Mouse (Mus musculus): ENCODE data around the gene Lexm.

Gene Lexm

DNA sequence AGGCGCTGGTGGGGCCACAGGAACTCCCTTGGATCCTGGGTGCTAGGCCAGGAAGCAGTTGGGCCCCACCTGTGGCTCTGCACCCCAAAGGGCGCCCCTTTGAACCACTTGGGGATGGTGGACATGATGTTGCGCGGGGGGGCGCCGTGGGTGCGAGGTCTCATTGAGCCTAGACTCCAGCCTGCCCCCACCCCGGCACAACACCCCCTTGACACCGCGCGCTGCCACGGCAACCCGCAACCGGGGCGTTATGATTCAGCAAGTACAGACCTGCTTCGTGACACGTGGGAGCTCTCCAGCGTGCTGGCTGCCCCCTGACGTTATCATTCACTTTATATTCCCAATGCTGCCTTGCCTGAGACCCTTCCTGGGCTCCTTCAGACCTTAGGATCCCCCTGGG, at the start of gene Lexm:
Gene Lexm, minus strand, starts transcription at position 186 of the 400 bp plus-strand sequence.
- DNase-seq (ENCODE audit: low read depth, low spot score): peak; percentile 60

DNA sequence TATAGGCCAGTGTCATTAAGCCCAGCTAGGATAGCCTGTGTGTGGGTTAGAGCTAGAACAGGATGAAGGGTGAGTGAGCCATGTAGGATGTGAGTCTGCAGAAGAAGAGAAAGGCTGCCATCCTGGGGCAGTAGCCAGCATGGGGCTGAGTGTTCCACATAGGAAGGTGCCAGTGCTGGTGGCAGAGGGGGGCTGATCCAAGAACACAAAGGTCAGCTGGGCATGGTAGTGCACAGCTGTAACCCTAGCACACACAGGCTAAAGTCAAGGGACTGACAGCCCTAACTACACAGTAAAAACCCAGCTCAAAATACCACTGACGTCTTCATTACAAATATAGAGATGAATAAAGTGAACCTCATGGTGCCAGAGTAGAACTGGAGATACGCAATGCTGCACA, 49.5 kb upstream of the Lexm start:
- no peak for DNase-seq (ENCODE audit: low read depth, low spot score)

DNA sequence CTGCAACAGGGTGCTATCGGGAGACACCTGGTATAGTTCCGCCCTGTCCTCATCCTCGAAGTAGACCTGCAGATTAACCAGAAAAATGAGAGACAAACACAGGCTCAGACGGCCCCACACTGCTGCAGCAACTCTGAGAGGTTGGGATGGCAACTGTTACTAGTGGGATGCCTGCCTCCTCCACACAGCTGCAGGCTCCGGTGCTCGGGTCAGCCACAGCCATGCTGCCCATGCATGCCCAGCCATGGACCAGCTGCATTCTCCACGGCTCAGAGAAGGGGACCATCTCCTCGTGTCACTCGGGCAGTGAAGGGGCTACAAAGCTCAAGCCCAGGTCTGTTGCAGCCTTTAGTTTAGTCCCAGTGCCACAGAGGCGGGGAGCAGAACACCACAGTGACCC, 48.6 kb upstream of the Lexm start:
- DNase-seq (ENCODE audit: low read depth, low spot score): no peak

DNA sequence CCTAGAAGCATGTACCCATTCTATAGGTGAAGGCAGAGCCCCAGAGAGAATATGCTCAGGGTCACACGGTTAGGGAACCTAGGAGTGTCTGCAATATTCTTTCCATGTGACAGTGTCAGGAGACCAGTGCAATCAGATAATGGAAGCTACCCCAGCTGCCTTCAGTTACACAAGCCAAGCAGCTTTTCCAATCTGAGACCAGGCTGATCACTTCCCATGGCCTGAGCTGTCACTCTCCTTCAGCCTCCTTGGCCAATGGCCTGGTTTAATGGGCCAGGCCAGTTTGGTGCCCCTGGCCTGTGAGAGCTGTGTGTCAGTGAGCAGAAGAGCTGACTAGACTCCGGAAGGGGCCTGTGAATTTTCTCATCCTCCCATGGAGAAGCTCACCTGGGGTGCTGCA, 48.2 kb upstream of the Lexm start:
- DNase-seq (ENCODE audit: low read depth, low spot score): no peak

DNA sequence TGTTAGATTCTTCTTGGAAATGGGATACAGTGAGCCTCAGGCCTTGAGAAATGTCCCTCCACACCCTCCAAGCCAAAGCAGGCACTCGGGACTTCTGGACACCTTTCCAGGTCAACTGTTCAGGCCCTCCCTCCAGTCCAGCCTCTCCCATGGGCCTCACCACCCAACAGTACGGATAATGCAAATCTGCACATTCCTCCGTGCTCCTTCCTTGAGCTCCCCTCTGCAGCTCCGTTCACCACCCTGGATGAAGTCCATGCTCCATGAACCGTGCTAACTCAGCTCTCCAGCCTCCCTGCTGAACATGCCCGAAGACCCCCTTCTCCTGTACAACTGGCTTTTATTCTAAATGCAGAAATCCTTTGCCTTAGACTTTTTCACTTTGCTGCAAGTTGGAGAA, 47.7 kb upstream of the Lexm start:
- peak; percentile 59 for DNase-seq (ENCODE audit: low read depth, low spot score)

DNA sequence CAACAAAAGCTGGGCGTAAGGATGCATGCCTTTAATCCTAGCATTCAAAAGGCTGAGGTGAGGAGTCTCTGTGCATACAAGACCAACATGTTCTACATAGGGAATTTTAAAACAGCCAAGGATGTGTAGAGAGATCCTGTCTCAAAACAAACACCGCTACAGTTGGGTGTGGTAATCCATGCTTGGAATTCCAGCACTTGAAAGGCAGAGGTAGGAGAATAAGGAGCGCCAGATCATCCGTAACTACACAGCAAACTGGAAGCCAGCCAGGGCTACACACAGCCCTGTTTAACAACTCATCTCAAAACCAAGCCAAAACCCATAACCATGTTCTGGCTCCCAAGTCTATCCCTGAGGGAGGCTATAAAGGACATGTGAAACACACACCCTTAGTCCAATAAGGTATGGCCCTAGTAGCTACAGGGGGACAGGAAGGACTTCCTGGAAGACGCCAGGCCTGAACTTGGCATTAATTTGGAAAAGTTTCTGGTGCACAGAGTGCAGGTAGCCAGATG, 47.0 kb upstream of the Lexm start:
- peak; percentile 73 for DNase-seq (ENCODE audit: low read depth, low spot score)

DNA sequence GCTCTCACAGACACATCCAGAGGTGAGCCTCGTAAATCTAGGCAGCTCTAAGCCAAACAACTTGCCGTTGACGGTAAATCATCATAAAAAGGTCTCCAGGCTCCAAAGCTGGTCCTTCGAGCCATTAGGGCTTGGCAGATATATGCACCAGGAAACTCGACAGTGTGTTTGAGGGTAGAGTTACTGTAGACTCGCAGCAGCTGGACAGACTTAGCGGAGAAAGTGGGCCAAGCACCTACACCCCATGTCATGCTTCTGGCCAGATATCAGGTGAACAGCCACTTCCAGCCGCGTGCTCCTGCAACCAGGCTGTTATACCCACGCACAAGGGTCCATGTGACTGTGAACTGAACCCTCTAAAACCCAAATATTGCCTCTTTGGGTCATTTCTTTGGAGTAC, 38.6 kb upstream of the Lexm start:
- DNase-seq (ENCODE audit: low read depth, low spot score): no peak

DNA sequence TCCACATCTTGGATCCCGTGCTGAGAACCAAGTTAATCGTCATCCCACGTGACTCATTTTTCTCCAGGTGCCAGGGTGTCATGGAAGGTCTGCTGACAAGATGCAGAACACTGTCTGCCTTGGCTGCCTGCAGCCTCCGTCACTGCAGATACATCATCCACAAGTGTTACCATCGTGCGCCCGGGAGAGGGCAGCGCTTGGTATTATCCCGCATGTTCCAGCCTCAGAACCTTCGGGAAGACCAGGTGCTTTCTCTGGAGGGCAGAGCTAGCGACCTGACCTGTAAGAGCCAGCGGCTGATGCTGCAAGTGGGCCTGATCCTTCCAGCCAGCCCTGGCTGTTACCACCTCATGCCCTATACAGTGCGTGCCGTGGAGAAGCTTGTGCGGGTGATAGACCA, 36.0 kb upstream of the Lexm start:
- peak; percentile 54 for DNase-seq (ENCODE audit: low read depth, low spot score)

DNA sequence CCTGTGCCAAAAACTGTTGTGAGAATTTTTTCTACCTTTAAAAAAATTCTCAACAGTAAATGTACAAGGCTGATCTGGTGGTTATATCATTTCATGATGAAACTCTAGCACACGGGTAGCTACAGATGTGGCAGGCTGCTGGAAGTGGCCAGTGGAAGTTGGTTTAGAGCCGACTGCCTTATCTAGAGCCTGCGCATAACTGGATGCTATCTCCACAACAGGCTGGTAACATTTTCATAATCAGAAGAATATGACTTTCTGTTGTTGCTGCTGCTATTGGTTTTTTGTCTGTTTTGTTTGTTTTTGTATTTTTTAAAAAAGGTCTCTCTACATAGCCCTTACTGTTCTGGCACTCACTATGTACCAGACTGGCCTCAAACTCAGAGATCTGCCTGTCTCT, 35.5 kb upstream of the Lexm start:
- DNase-seq (ENCODE audit: low read depth, low spot score): no peak

DNA sequence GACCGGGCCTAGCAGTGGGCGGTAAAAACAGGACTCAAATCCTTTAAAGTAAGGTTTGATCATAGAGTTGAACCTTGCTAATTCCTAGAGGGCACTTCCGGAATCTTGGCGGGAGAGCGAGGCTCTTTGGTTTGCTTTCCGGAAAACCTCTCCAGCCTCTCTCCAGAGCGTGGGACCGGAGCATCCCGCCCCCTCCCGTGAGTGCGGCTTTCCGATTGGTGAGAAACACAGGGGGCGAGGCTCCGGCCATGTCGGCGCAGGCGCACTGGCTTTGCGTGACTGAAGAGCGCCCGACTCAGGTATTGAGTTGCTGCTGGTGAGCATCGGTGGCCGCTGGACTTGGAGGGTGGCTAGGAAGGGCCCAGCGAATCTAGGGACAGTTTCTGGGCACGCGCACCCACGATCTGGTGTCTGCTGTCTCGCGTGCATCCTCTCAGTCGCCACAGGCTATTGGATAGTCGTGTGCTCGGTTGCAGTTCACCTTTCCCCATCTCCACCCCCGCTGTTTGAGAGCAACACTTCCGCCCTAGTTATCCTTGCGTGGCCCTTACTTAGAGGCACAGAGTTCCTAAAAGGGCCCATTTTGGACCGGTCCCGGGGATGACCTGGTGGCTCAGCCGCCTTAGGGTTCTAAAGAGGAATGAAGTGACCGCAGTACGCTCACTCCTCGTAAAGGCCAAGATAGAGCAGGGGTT, 33.9 kb upstream of the Lexm start, which contains the start of gene Pars2:
Gene Pars2, plus strand, starts transcription at position 237 of the 695 bp plus-strand sequence.
- DNase-seq (ENCODE audit: low read depth, low spot score): peak; percentile 99

DNA sequence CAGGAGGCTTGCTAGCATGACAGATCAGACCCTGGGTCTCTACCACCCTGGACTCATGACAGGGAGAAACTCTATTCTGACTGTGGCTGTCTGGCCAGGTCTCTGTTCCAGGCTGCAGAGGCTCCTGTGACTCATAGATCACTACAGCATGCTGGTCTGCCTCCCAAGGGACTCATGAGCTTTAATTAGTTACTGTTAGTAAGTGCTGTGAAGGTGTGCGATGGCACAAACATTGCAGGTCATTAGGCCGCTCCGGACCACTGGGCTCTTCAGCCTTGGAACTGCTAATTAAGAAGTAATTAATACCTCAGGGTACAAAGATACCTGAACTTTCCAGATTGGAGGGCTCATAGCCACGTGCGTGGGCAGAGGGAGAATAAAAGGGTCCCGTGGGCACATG, 30.1 kb upstream of the Lexm start:
- no peak for DNase-seq (ENCODE audit: low read depth, low spot score)

DNA sequence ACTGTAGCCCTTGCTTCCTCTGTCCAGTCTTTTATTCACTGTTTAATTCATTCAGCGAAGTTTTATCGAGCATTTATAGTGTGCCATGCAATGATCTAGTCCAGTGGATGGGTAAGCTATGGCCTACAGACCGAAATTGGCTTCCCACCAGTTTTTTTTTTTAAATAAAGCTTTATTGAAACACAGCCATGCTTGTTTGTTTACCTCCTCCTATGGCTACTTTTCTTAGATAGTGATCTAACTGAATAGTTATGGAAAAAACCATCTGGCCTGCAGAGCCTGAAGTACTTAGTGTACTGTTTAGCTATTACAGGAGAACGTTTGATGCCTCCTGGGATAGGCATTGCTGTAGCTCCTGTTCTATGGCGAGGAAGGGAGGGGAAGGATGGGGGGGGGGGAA, 28.8 kb upstream of the Lexm start:
- DNase-seq (ENCODE audit: low read depth, low spot score): no peak

DNA sequence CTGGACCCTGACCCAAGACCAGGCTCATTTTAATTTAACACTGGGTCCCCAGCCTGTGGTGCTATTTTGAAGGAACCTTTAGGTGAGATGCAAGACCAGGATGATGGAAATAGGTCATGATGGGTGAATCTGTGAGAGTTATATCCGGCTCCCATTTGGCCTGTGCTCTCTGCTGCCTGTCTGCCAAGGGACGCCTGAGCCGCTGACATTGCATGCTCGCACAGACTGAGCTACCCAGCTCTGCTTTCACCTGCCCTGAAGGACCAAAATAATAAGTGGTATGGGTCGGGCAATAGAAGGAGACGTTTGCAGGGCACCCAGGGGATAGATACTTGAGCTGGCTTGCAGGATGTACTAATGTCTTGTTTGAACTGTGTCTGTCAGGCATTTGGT, 27.2 kb upstream of the Lexm start:
- DNase-seq (ENCODE audit: low read depth, low spot score): no peak

DNA sequence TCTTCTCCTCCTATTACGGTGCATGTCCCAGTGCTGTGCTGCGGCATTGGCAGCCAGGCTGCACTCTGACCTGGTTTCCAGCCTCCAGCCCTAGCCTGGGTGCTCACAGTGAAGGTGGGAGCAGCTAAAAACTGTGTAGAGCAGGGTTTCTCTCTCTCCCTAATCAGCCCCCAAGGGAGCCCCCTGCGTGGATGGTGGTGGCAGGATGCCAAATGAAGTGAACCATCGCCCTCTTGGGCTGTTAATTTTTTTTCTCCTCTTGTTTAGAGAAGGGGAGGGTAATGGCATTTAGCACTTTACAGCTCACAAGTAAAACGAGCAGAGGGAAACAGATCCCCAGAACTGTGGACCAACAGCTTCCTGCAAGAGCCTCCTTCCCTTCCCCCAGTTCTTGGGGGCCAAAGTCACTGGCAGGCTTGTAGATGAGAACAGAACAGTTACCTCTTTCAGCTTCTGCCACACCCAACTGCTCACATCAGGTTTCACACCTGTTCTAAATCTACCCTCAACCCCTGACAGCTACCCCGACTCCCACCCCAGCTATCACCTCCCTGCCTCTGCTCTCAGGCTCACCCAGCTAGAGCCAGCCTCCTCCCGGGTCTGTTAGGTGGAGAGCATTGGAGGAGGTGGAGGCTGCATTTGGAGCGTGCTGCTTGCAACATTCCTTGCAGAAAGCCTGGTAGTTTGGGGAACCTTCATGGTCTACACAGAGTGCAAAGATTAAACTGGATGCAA, 26.6 kb upstream of the Lexm start:
- no peak for DNase-seq (ENCODE audit: low read depth, low spot score)

DNA sequence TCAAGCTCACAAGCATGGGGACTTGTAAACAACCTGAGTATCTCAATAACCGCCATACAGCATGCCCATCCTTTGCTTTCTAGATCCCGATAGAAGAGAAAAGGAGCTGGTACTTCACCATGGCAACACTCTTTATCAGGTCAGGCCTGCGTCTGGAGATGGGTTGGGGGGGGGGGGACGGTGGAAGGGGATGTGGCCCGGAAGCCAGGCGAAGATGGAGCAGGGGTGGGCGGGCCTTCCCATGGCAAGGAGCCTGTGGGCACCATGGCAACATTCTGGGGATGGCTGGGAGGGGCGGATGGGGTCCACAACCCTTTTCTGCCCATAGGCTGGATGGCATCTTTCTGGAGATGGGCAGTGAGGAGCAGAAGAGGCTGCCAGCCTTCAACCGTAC, 17.0 kb upstream of the Lexm start:
- DNase-seq (ENCODE audit: low read depth, low spot score): no peak

DNA sequence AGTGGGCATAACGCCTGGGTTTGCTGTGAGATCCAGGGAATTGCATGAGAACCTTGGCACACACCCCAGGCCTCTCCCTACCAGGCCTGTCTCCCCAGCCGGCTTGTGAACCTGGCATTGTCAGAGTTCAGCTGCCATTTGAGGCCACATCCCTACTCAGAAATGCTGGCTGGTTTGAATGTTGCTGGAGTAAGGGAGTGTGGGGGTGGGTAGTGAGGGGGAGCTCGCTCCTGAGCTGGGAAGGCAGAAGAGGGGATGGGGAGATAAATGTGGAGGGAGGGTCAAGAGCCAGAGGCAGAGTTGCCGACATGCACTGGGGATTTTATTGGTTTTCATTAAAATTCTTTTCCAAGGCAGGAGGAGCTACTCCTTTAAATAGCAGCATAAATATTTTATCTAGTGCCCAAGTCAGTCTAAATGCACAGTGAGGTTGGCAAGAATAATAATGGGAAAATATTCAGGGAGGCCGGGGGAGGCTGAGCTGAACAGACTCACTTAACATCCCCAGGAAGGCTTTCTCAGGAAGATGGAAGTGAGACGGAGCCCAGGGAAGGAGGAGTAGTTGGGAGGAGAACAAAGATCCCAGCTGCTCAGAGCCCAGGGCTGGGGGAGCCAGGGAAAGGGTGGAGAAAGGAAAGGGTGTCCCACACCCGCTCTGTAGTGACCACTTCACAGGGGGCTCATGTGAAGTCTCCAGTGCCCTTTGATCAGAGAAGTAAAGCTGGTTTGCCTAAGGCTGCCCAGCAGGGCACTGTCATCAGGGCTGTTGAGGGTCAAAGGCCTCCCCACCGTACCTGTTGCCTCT, 16.4 kb upstream of the Lexm start:
- DNase-seq (ENCODE audit: low read depth, low spot score): no peak

DNA sequence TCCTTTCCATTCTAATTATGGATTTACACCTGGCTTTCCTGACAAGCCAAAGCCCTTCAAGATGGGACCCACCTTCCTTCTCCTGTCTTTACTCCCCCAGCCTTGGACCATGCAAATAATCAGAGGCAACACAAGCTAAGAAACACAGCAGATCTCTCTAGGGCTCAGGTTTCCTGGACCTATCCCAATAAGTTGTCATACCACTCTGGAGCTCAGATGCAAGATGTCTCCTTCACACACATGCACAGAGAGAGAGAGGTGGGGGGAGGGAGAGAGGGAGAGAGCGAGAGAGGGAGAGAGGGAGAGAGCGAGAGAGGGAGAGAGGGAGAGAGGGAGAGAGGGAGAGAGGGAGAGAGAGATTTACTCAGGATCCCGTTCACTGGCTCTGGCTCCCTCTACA, 15.3 kb upstream of the Lexm start:
- no peak for DNase-seq (ENCODE audit: low read depth, low spot score)

DNA sequence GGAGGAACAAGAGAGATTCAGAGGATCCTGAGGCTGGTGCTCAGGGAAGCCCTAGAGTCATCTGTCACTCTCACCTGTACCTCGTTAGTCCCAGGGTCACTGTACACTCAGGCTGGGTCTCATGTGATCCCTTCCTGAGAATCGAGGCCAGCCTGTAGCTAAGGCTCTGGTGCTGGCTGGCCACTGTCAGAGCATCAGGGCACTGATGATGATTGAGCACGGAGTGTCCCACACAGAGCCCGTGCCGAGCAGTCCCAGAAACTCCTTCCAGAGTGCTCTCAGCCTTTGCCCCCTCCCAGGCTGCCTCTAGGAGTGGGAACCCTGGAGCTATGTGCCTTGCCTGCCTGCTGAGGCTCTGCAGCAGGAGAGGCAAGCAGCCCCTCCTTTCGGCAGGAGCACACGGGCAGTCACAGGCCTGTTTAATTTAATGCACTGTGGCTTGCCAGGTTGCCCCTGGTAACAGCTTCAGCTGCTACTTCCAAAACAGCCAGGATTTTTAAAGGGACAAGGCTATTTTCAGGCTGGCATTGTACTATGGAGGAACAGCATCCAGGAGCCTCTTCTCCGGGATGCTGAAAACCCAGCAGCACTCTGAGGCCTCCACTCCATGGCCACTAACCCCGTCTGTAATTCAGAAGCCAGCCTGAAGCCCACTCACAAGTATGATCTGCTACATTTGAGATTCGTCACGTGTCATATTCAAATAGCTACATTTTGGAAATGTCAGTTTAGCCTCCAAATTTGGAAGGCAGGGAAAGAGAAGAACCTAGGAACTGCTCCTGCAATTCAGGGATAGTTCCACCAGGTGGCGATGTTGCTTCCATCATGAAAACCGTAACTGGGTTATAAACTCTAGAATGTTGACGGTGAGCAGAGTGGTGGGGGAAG, 13.5 kb upstream of the Lexm start:
- DNase-seq (ENCODE audit: low read depth, low spot score): peak; percentile 80

DNA sequence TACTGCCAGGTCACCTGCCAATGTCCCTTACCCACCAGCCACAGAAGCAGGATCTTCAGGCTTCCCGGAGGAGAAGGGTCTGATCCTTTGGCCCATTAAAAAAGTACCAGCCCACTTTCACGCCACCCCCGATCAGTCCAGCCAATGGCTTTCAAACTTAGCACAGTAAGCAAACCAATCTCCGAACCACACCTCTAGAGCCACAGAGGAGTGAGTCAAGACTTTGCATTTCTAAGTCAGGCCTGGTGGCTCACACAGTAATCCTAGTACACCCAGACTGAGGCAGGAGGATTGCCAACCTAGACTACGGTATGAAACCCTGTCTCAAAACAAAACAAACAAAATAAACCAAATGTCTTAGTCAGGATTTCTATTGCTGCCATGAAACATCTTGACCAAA, 12.3 kb upstream of the Lexm start:
- peak; percentile 44 for DNase-seq (ENCODE audit: low read depth, low spot score)

DNA sequence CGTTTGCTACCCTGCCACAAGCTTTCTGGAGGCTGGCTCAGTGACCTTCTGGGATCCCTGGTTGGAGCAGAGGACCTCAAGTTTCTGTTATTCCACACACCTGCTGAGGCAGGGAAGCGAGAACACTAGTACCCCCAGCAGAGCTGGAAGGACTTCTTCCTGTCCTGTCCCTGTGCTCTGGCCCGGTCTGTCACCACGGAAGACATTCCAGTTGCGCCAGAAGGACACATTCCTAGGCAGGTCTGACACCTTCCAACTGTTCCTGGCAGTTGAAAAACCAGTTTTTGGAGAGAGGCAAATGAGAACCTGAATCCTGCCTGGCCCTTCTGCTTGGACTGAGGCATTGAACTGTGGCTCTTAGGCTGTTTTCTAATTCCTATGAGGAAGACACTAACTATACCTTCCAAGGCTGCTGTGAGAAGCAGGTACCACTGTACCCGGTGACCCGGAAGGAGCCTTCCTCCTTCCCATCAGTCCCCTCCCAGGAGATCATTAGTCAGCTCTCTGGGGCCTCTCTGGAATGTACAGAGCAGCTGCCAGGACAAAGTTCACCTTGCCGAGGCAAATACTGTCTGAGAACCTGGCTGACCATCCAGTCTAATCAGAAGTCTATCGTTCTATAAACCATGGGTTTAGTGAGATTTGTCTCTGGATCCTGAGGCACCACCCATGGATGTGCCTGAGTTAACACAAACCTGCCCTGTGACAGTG, 11.8 kb upstream of the Lexm start:
- DNase-seq (ENCODE audit: low read depth, low spot score): peak; percentile 37

DNA sequence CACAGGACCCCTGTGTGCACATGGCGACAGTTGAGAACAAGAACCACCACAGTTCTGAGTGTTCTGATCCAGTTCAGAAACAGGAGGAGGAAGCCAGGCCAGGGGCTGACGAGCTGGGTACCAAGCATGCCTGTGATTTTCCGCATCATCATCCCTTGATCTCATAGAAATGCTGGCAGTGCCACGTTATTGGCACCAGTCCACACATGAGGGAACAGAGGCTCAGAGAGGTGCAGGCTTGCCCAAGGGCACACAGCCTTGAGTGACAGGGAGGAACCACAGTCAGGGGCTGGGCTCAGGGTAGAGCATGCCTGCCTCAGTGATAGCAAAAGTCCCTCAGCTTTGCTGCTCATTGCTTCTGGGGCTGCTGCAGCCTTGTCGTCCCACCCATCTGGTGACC, 10.8 kb upstream of the Lexm start:
- no peak for DNase-seq (ENCODE audit: low read depth, low spot score)

Data from ZHBTc4 (cell line).